ENCODE assay signal across 21 mouse cellular contexts in genomic region chr11:4488367-4488766, GRCm38 (mm10). TPM values are rescaled to one million over a fixed set of nuclear protein-coding genes. Genes with fewer than 3 reads are reported as not detected.
DNase-seq lines count a peak whose midpoint lies in the region; ATAC-seq and TF ChIP-seq lines count a peak whose summit lies in the region.
"Had no signal": no experiment of that assay in that cellular context is flagged by ENCODE, and none has a peak within 500 bp of the region (broad histone marks: within the 10 kb centered on the region; RNA-seq: fewer than 3 reads in every experiment).

No protein-coding gene starts in this region.

- H3K9me3 ChIP-seq in heart, embryonic 13.5 days, result no peaks in the 10 kb centered on the region
- H3K9me3 ChIP-seq in CH12.LX (replicated peaks; ENCODE audit: low read length), result no peaks in the 10 kb centered on the region
- H3K9me3 ChIP-seq in liver, embryonic 13.5 days (replicated peaks), result no peaks in the 10 kb centered on the region
- H3K9me3 ChIP-seq in liver, postnatal 0 days (ENCODE audit: low read length), result no peaks in the 10 kb centered on the region
- H3K9me3 ChIP-seq: embryonic facial prominence, embryonic 15.5 days; forebrain, embryonic 12.5 days; heart, embryonic 15.5 days; hindbrain, embryonic 12.5 days had no signal

- in situ Hi-C loops in CH12.LX (cut with MboI; ENCODE audit: low pct_ligation_motif_present, low pct_unique_long_range_greater_than_20kb, low sequenced_read_pairs), result no loop called here

- no peak for TF ChIP-seq EP300 in CH12.LX (IDR thresholded peaks at IDR 0.05; ENCODE audit: low read length)
- no peak for TF ChIP-seq EP300 in liver, postnatal 0 days (IDR thresholded peaks at IDR 0.05; ENCODE audit: low read depth)

- no peak for DNase-seq in heart, postnatal 25 days (ENCODE audit: low spot score)
- no peak for DNase-seq in CH12.LX (ENCODE audit: extremely low read depth)
- no peak for DNase-seq in liver, embryonic 13.5 days
- no peak for DNase-seq in liver, postnatal 0 days
- DNase-seq in kidney, adult 8-10 months, result no peak
- DNase-seq: adrenal gland, adult 8-10 months; adrenal gland, postnatal 36 days; cerebellum, adult 2 months; cerebellum, postnatal 10 days; embryo, embryonic 11 days; gastrocnemius, postnatal 25 days; heart, postnatal 4 days had no signal

- dilution Hi-C loops in CH12.LX (cut with MboI; ENCODE audit: extremely low pct_ligation_motif_present, extremely low pct_unique_long_range_greater_than_20kb, low sequenced_read_pairs), result no loop called here

- H3K27ac ChIP-seq in heart, embryonic 13.5 days (replicated peaks), result peak overlapping the region; percentile 56; the same call in 1 of the 2 replicates
- H3K27ac ChIP-seq in CH12.LX (ENCODE audit: insufficient read depth, low read depth), result peak overlapping the region; percentile 85
- H3K27ac ChIP-seq in liver, embryonic 13.5 days, result peak overlapping the region; percentile 96
- H3K27ac ChIP-seq in liver, postnatal 0 days (ENCODE audit: low read depth), result peak overlapping the region; percentile 67
- H3K27ac ChIP-seq: forebrain, embryonic 12.5 days; hindbrain, embryonic 12.5 days had no signal

- H3K36me3 ChIP-seq in heart, embryonic 13.5 days, result peaks cover 100% of the 10 kb centered on the region
- H3K36me3 ChIP-seq in CH12.LX (replicated peaks in 1 of 2; ENCODE audit: control insufficient read depth in 1 of 2, insufficient read depth in 1 of 2, low read length in 1 of 2), result peaks cover 73 to 92% of the 10 kb centered on the region in 2 experiments
- peaks cover 100% of the 10 kb centered on the region for H3K36me3 ChIP-seq in liver, embryonic 13.5 days
- peaks cover 100% of the 10 kb centered on the region for H3K36me3 ChIP-seq in liver, postnatal 0 days (replicated peaks; ENCODE audit: insufficient read depth, low read length)

- TF ChIP-seq RAD21 in CH12.LX (IDR thresholded peaks at IDR 0.05; ENCODE audit: low read depth, low read length), result peak; percentile 14

- H3K4me3 ChIP-seq in heart, embryonic 13.5 days, result no peak overlapping the region
- no peak overlapping the region for H3K4me3 ChIP-seq in CH12.LX (replicated peaks in 1 of 3; ENCODE audit: low read depth in 2 of 3, low read length in 2 of 3, poor library complexity in 1 of 3)
- 0 out of 2 replicates have a peak overlapping the region, but pooled peaks have one; percentile 12 for H3K4me3 ChIP-seq in liver, embryonic 13.5 days (replicated peaks)
- no peak overlapping the region for H3K4me3 ChIP-seq in liver, postnatal 0 days (ENCODE audit: low read depth, low read length)
- H3K4me3 ChIP-seq: embryonic facial prominence, embryonic 15.5 days; forebrain, embryonic 12.5 days; heart, embryonic 15.5 days; hindbrain, embryonic 12.5 days had no signal

- H3K4me1 ChIP-seq in heart, embryonic 13.5 days, result peaks cover 18% of the 10 kb centered on the region
- H3K4me1 ChIP-seq in CH12.LX (ENCODE audit: control insufficient read depth in 1 of 2, insufficient read depth in 2 of 2), result peaks cover 18 to 39% of the 10 kb centered on the region in 2 experiments
- H3K4me1 ChIP-seq in liver, embryonic 13.5 days (replicated peaks), result peaks cover 56% of the 10 kb centered on the region
- H3K4me1 ChIP-seq in liver, postnatal 0 days (ENCODE audit: insufficient read depth), result peaks cover 3% of the 10 kb centered on the region; the same call in 1 of the 2 replicates
- H3K4me1 ChIP-seq: hindbrain, embryonic 12.5 days had no signal

- WGBS in heart, embryonic 13.5 days, result 95% methylated on average over 13 of the region's 13 CpGs
- WGBS in liver, embryonic 13.5 days (ENCODE audit: insufficient replicate concordance), result 90% methylated on average over 13 of the region's 13 CpGs
- 92% methylated on average over 13 of the region's 13 CpGs for WGBS in liver, postnatal 0 days (ENCODE audit: insufficient replicate concordance)

- no peak overlapping the region for H3K9ac ChIP-seq in heart, embryonic 13.5 days
- 0 out of 2 replicates have a peak overlapping the region, but pooled peaks have one; percentile 2 for H3K9ac ChIP-seq in CH12.LX (ENCODE audit: insufficient read depth, low read depth)
- peak overlapping the region; percentile 65 for H3K9ac ChIP-seq in liver, embryonic 13.5 days
- no peak overlapping the region for H3K9ac ChIP-seq in liver, postnatal 0 days (replicated peaks)
- H3K9ac ChIP-seq: embryonic facial prominence, embryonic 15.5 days; forebrain, embryonic 12.5 days; heart, embryonic 15.5 days; hindbrain, embryonic 12.5 days had no signal

- intact Hi-C loops in heart, postnatal 25 days (cut with DNase I), result no loop called here

- no peak overlapping the region for H3K4me2 ChIP-seq in heart, embryonic 13.5 days
- peak overlapping the region; percentile 14 for H3K4me2 ChIP-seq in CH12.LX (ENCODE audit: insufficient read depth, low read depth, poor library complexity, severe bottlenecking)
- peak overlapping the region; percentile 49 for H3K4me2 ChIP-seq in liver, embryonic 13.5 days
- H3K4me2 ChIP-seq in liver, postnatal 0 days (ENCODE audit: low read depth, low read length), result no peak overlapping the region
- H3K4me2 ChIP-seq: embryonic facial prominence, embryonic 15.5 days; forebrain, embryonic 12.5 days; heart, embryonic 15.5 days; hindbrain, embryonic 12.5 days had no signal

- peak in 1 of 2 experiments; percentile 33; a peak in 2 of 4 replicates for TF ChIP-seq CTCF in CH12.LX (conservative IDR thresholded peaks at IDR 0.05 in 1 of 2, IDR thresholded peaks at IDR 0.05 in 1 of 2; ENCODE audit: low read depth in 2 of 2, low read length in 2 of 2)
- no peak for TF ChIP-seq CTCF in liver, postnatal 0 days (IDR thresholded peaks at IDR 0.05; ENCODE audit: low read depth)

- no peaks in the 10 kb centered on the region for H3K27me3 ChIP-seq in heart, embryonic 13.5 days (replicated peaks)
- H3K27me3 ChIP-seq in CH12.LX (replicated peaks), result no peaks in the 10 kb centered on the region
- H3K27me3 ChIP-seq in liver, embryonic 13.5 days, result no peaks in the 10 kb centered on the region
- H3K27me3 ChIP-seq in liver, postnatal 0 days (ENCODE audit: insufficient read depth, low read length), result no peaks in the 10 kb centered on the region
- H3K27me3 ChIP-seq: embryonic facial prominence, embryonic 15.5 days; forebrain, embryonic 12.5 days; heart, embryonic 15.5 days; hindbrain, embryonic 12.5 days had no signal

- no peak for ATAC-seq in heart, embryonic 13.5 days (ENCODE audit: extremely low read depth, insufficient number of reproducible peaks, low FRiP score, low TSS enrichment)
- ATAC-seq in liver, embryonic 13.5 days (ENCODE audit: low read depth), result no peak
- ATAC-seq in liver, postnatal 0 days, result no peak
- ATAC-seq: forebrain, embryonic 16.5 days; hindbrain, embryonic 16.5 days; inflammation-experienced regulatory T-cells, adult 6 months had no signal

- no peaks in the 10 kb centered on the region for H3K79me2 ChIP-seq in CH12.LX (replicated peaks; ENCODE audit: control insufficient read depth, extremely low read depth, insufficient read depth, poor library complexity, severe bottlenecking)

- no peak for TF ChIP-seq POLR2A in CH12.LX (IDR thresholded peaks at IDR 0.05; ENCODE audit: low read depth, low read length)

TF ChIP-seq in CH12.LX, 34 proteins besides CTCF, POLR2A, EP300 and RAD21:
- TF ChIP-seq E2F4 (IDR thresholded peaks at IDR 0.05; ENCODE audit: insufficient replicate concordance, low read depth, low read length), result no peak
- TF ChIP-seq UBTF (IDR thresholded peaks at IDR 0.05; ENCODE audit: low read depth, low read length), result peak; percentile 90
- peak; percentile 63; the same call in 1 of the 2 replicates for TF ChIP-seq TBP (conservative IDR thresholded peaks at IDR 0.05; ENCODE audit: low read depth, low read length)

RNA-seq across cellular contexts. Expression of gene Hormad2, which starts 47.5 kb away (rescaled TPM):
- 0.15 and 0.44 TPM in 2 replicates for polyA plus RNA-seq in heart, embryonic 13.5 days (2015; fragmentation: Nextera tagmentation; extraction: Ambion mirVana)
- not detected for total RNA-seq in heart, postnatal 25 days (2021)
- not detected in 2 replicates for total RNA-seq in CH12.LX (2012; rRNA removed)
- total RNA-seq in CH12.LX (2014; rRNA removed), result not detected in 2 replicates
- polyA plus RNA-seq in CH12.LX (2012; ENCODE audit: insufficient read length, low read depth), result not detected in 2 replicates
- 0.68 and 0.90 TPM in 2 replicates for polyA plus RNA-seq in liver, embryonic 13.5 days (2015; fragmentation: Nextera tagmentation; extraction: Ambion mirVana)
- 0.24 and 0.29 TPM in 2 replicates for polyA plus RNA-seq in liver, postnatal 0 days (2015; fragmentation: Nextera tagmentation; extraction: Ambion mirVana)
- total RNA-seq: gastrocnemius, postnatal 25 days; heart, adult 8-10 months had no signal
- polyA plus RNA-seq: forebrain, embryonic 12.5 days had no signal

Comparison
In these comparisons a context has a peak if more than half of its experiments do, and no peak if none do; other contexts are left out.
1. H3K4me2 ChIP-seq: peak in CH12.LX (single experiment) and liver, embryonic 13.5 days (single experiment); none in heart, embryonic 13.5 days (single experiment) and liver, postnatal 0 days (single experiment).
2. H3K9ac ChIP-seq: peak in CH12.LX (single experiment) and liver, embryonic 13.5 days (single experiment); none in heart, embryonic 13.5 days (single experiment) and liver, postnatal 0 days (single experiment).
3. Peak in every context shown above with its lines, with median percentiles within 50 percentile points of each other: H3K27ac ChIP-seq.